Mouse (Mus musculus) ZHBTc4 (cell line): ENCODE data around the gene Prrg4.
"Not testable (repeated sequence)": the region's sequence is repeated elsewhere in the genome, so short reads cannot be mapped to it uniquely, and the experiment has no call there.

Experiments used
- DNase-seq: peaks from one replicate; pipeline ENCODE4 v3.0.0-alpha.2; 2011; ENCODE audit warnings: low read depth, low spot score

The Prrg4 gene

DNA sequence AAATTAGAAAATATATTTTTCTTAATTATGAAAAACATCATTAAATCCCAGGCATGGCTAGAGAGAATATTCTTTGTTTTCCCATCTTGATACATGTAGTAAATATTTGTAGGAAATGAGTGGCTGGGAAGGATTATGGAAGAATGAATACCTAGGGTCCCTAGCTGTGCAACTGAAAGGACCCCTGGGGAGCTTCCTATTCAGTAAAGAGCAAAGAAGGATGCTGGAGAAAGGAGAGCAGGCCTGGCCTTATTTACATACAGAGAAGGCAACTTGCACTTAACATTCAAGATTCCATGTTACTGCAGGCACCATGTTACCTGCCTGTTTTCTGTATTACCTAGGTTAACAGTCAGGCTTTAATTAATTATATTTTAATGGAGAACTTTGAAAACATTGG is 7.1 kb downstream of the Prrg4 start:
- DNase-seq, result peak; percentile 23

GRCm38 (mm10) chr2:104841736-104842135 is 7.9 kb downstream of the Prrg4 start:
- DNase-seq, result no peak

DNA sequence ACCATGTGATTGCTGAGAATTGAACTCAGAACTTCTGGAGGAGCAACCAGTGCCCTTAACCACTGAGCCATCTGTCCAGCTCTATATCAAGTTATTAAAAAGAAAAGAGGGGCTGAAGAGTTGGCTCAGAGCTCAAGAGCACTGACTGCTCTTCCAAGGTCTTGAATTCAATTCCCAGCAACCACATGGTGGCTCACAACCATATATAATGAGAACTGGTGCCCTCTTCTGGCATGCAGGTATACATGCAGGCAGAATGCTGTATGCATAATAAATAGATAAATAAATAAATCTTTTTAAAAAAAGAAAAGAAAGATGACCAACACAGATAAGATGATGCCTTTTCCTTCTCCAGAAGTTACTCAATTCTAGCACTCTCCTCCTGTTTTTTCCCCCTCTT is 8.7 kb downstream of the Prrg4 start:
- peak; percentile 46 for DNase-seq

- DNase-seq, result no peak
Measured at GRCm38 (mm10) chr2:104832486-104832885, 17.2 kb downstream of the Prrg4 start.

- peak; percentile 50 for DNase-seq
Measured at GRCm38 (mm10) chr2:104826191-104826590, 23.5 kb downstream of the Prrg4 start.

DNA sequence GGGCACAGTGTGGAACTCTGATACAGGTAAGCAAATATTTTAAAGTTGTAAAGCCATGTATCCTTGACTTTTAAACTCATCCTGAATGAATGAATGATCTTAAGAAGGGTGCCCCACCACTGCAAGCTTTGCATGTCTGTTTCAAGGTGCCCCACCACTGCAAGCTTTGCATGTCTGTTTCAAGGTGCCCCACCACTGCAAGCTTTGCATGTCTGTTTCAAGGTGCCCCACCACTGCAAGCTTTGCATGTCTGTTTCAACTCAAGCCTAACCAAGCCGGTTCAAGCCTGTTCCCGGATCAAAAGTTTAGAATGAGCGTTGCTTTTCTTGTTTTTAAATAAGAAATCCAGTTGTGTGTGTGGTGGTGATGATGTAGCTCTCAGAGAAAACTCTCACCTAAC is 30.9 kb downstream of the Prrg4 start:
- not testable (repeated sequence) for DNase-seq

DNA sequence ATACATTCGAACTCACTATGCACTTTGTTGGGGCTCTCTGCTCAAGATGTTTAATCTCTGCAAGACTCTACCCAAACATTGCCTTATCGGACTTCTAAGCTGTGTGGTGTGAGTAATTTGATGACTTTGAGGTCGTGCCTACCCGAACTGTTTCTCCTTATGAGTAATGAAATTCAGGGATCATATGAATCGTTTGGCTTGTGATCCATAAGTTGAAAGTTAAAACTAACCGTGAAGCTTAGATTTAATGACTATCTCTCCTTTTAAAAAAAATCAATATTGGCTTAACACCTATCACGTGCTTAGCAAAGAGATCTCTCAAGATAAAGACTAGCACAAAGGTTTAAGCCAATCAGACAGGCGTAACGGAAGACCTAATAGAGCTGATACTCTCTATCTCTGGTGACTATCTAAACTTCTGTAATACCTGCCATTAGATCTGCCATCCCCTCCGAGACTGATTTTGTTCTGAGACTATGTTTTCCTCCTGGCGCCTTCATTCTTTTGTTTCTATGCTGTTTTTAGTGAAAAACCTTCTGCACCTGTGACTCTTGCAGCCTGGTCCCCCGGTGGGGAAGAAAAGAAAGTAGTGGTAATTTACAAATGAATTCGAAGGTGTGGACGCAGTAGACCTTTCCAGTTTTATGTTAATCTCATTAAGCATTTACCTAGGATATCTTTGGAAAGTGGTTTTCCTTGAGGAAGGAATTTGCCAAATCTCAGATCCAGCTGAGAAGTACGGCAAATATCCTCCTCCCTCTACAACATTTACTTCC is 31.9 kb downstream of the Prrg4 start:
- DNase-seq, result peak; percentile 42

GRCm38 (mm10) chr2:104816866-104817439 is 32.7 kb downstream of the Prrg4 start:
- DNase-seq, result peak; percentile 96

DNA sequence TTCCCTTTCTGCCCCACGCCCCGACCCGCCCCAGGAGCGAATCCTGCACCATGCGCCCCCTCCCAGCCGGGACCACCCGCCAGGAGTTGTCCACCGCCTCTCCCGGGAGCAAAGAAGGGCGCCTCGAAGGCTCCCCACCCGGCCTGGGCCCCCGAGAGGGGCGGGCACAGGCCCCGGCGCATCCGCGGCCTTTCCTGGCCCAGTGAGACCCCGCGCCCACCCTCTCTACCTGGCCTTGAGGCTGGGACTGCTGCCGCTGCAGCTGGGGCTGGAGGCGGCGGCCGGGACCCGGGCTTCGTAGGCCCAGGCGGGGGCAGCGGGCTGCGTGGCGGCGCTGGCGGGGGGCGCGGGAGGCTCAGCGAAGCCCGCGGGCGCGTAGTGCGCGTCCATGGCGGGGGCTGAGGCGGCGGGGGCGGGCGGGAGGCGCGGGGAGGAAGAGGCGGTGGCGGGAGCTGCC is 33.3 kb downstream of the Prrg4 start, which contains the start of gene Qser1:
TSS of gene Qser1 (minus strand) at position 390 of the 457 bp plus-strand sequence.
- peak; percentile 48 for DNase-seq

DNA sequence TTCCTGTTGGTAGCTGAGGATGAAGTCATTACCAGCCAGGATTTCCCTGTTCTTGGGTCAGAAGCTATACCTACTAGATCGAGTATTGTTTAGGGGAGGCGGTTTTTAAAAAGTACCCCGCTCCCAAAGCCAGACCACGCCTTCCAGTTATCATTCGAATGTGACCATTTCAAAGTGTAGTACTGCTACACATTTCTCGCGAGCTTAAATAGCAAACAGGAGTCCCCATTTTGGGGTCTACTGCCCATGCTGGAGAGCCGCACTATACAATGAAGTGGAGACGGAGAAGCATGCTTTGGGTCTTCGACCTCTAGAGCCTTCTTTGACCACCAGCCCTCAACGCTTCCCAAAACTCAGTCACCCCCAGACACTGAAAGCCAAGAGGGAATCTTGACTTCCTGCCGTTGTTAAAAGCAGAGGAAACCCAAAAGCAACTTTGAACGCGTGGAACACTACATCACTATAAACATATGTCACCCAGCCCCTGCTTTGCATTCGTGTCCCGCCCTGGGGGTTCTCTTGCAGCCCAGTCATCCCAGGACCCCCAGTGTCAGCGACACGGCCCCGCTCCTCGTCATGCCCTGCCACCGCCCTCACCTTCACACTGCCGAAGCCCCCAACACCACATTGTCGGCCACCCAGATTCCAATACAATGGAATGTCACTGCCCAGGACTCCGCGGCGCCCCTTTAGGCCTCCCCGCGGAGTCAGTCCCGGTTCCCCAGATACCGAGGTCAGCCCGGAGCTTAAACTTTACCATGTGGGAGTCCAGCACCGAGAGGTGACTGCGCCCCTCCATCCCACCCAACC is 33.9 kb downstream of the Prrg4 start:
- DNase-seq, result peak; percentile 35

- no peak for DNase-seq
Measured at GRCm38 (mm10) chr2:104814181-104814951, 35.3 kb downstream of the Prrg4 start.

- DNase-seq, result no peak
Measured at GRCm38 (mm10) chr2:104805435-104805834, 44.2 kb downstream of the Prrg4 start.
